In the genomic region with DNA sequence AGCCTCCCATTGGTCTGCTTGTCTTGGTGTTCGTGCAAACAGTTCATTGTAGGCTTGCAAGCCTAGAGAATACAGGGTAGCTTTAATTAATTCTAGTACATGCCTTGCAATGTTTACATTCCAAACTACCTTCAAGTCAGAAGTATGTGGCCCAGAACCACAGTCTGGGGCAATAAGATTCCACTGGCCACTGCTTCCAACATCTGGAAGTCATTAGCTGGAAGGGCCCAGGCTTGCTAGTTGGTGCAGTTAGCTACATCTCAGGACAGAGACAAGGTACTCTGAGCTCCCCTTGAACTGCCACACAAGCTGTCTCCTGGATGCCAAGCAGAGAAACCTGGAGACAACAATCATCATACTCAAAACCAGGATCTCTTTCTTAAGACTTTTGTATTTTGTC, we compare ENCODE assay signal across 26 mouse cellular contexts.
DNase-seq lines count a peak whose midpoint lies in the region; ATAC-seq and TF ChIP-seq lines count a peak whose summit lies in the region.
"Had no signal": no experiment of that assay in that cellular context is flagged by ENCODE, and none has a peak within 500 bp of the region (broad histone marks: within the 10 kb centered on the region; RNA-seq: fewer than 3 reads in every experiment).

No protein-coding gene starts in this region.

- ATAC-seq in limb, embryonic 11.5 days (ENCODE audit: insufficient number of reproducible peaks, low FRiP score, low TSS enrichment, low read depth), result peak; percentile 75
- ATAC-seq: activated CD4-positive, CD25-positive, alpha-beta regulatory T cell, adult 4 months; midbrain, embryonic 15.5 days had no signal

- TF ChIP-seq CTCF in thymus, adult 2 months (IDR thresholded peaks at IDR 0.05; ENCODE audit: borderline replicate concordance, control insufficient read depth, extremely low read depth, insufficient read depth, low read length, poor library complexity), result no peak

- no peaks in the 10 kb centered on the region for H3K27me3 ChIP-seq in embryonic facial prominence, embryonic 10.5 days (replicated peaks; ENCODE audit: low read depth, poor library complexity, severe bottlenecking)
- no peaks in the 10 kb centered on the region for H3K27me3 ChIP-seq in limb, embryonic 11.5 days (ENCODE audit: control insufficient read depth, insufficient read depth, low read length)
- no peaks in the 10 kb centered on the region for H3K27me3 ChIP-seq in thymus, adult 2 months (ENCODE audit: control insufficient read depth, insufficient read depth, low read length)
- H3K27me3 ChIP-seq: embryonic facial prominence, embryonic 13.5 days; forebrain, embryonic 12.5 days; hindbrain, embryonic 13.5 days; liver, embryonic 15.5 days; midbrain, embryonic 15.5 days had no signal

- H3K4me3 ChIP-seq in embryonic facial prominence, embryonic 10.5 days, result no peak overlapping the region
- H3K4me3 ChIP-seq in limb, embryonic 11.5 days (ENCODE audit: low read depth, low read length), result no peak overlapping the region
- H3K4me3 ChIP-seq in thymus, adult 2 months (ENCODE audit: control insufficient read depth, insufficient read depth, low read length), result no peak overlapping the region
- H3K4me3 ChIP-seq: embryonic facial prominence, embryonic 13.5 days; forebrain, embryonic 12.5 days; hindbrain, embryonic 13.5 days; left cerebral cortex, adult 2 months; liver, embryonic 15.5 days; megakaryocyte, embryonic 14.5 days; midbrain, embryonic 15.5 days; myocyte had no signal

- no peaks in the 10 kb centered on the region for H3K9me3 ChIP-seq in embryonic facial prominence, embryonic 10.5 days
- H3K9me3 ChIP-seq in limb, embryonic 11.5 days (ENCODE audit: control insufficient read depth, low read length), result no peaks in the 10 kb centered on the region
- H3K9me3 ChIP-seq: embryonic facial prominence, embryonic 13.5 days; hindbrain, embryonic 13.5 days; liver, embryonic 15.5 days; midbrain, embryonic 15.5 days had no signal

- 30% methylated on average over 1 of the region's 1 CpGs for WGBS in embryonic facial prominence, embryonic 10.5 days
- WGBS in limb, embryonic 11.5 days, result 4% methylated on average over 1 of the region's 1 CpGs
- WGBS in thymus, adult 2 months, result 75% methylated on average over 1 of the region's 1 CpGs

- peaks cover 36% of the 10 kb centered on the region for H3K4me1 ChIP-seq in embryonic facial prominence, embryonic 10.5 days
- H3K4me1 ChIP-seq in limb, embryonic 11.5 days (ENCODE audit: control insufficient read depth, insufficient read depth, low read length), result peaks cover 8% of the 10 kb centered on the region
- H3K4me1 ChIP-seq in thymus, adult 2 months (replicated peaks; ENCODE audit: control insufficient read depth, insufficient read depth, low read length), result no peaks in the 10 kb centered on the region
- H3K4me1 ChIP-seq: hindbrain, embryonic 13.5 days; liver, embryonic 15.5 days; midbrain, embryonic 15.5 days had no signal

- no peak overlapping the region; the same call in 1 of the 2 replicates for H3K27ac ChIP-seq in embryonic facial prominence, embryonic 10.5 days (replicated peaks)
- no peak overlapping the region for H3K27ac ChIP-seq in limb, embryonic 11.5 days (replicated peaks; ENCODE audit: low read depth, low read length)
- H3K27ac ChIP-seq in thymus, adult 2 months (ENCODE audit: control insufficient read depth, insufficient read depth, low read length), result no peak overlapping the region
- H3K27ac ChIP-seq: embryonic facial prominence, embryonic 13.5 days; forebrain, embryonic 12.5 days; hindbrain, embryonic 13.5 days; left cerebral cortex, adult 2 months; liver, embryonic 15.5 days; midbrain, embryonic 15.5 days had no signal

- peak; percentile 98 for DNase-seq in 3T3-L1 (ENCODE audit: low read depth, low spot score)
- peak; percentile 96 for DNase-seq in NIH3T3 (ENCODE audit: low read depth)
- DNase-seq in embryonic facial prominence, embryonic 10.5 days (ENCODE audit: low spot score), result peak; percentile 62
- DNase-seq in limb, embryonic 11.5 days (ENCODE audit: low spot score), result peak; percentile 71
- no peak for DNase-seq in lung, postnatal 25 days (ENCODE audit: low spot score)
- no peak for DNase-seq in thymus, adult 2 months
- DNase-seq in lung, postnatal 4 days, result no peak
- DNase-seq in testis, postnatal 10 days (ENCODE audit: low spot score), result no peak
- DNase-seq: adrenal gland, postnatal 14 days; cerebellum, adult 11 months; cerebellum, postnatal 14 days; gastrocnemius, postnatal 14 days; heart, postnatal 14 days; kidney, postnatal 4 days; layer of hippocampus, adult 9-11 months; left cerebral cortex, postnatal 4 days; right cerebral cortex, postnatal 14 days had no signal

- no peak overlapping the region for H3K9ac ChIP-seq in limb, embryonic 11.5 days (ENCODE audit: low read length)
- H3K9ac ChIP-seq: embryonic facial prominence, embryonic 13.5 days; forebrain, embryonic 12.5 days; hindbrain, embryonic 13.5 days; liver, embryonic 15.5 days; midbrain, embryonic 15.5 days had no signal

- no peak overlapping the region for H3K4me2 ChIP-seq in limb, embryonic 11.5 days (ENCODE audit: low read depth, severe bottlenecking)
- H3K4me2 ChIP-seq: embryonic facial prominence, embryonic 13.5 days; forebrain, embryonic 12.5 days; hindbrain, embryonic 13.5 days; liver, embryonic 15.5 days; midbrain, embryonic 15.5 days had no signal

- TF ChIP-seq POLR2A in thymus, adult 2 months (IDR thresholded peaks at IDR 0.05; ENCODE audit: control insufficient read depth, extremely low read depth, insufficient read depth, low read length, poor library complexity), result no peak

- no peaks in the 10 kb centered on the region for H3K36me3 ChIP-seq in embryonic facial prominence, embryonic 10.5 days (replicated peaks)
- H3K36me3 ChIP-seq in limb, embryonic 11.5 days (ENCODE audit: control insufficient read depth, insufficient read depth, low read length), result no peaks in the 10 kb centered on the region
- no peaks in the 10 kb centered on the region for H3K36me3 ChIP-seq in thymus, adult 2 months (ENCODE audit: control insufficient read depth, insufficient read depth, low read length)
- H3K36me3 ChIP-seq: embryonic facial prominence, embryonic 13.5 days; forebrain, embryonic 12.5 days; hindbrain, embryonic 13.5 days; liver, embryonic 15.5 days; midbrain, embryonic 15.5 days had no signal

Comparison
In these comparisons a context has a peak if more than half of its experiments do, and no peak if none do; other contexts are left out.
1. DNase-seq: peak in 3T3-L1 (single experiment), NIH3T3 (single experiment), embryonic facial prominence, embryonic 10.5 days (single experiment) and limb, embryonic 11.5 days (single experiment); none in lung, postnatal 25 days (single experiment), thymus, adult 2 months (single experiment), lung, postnatal 4 days (0 of 2) and testis, postnatal 10 days (single experiment).